Mouse (Mus musculus) midbrain, embryonic 16.5 days (tissue): Measurements from ENCODE around the gene Wdr91. TPM values are rescaled to one million over a fixed set of nuclear protein-coding genes. Genes with fewer than 3 reads are reported as not detected.

Experiments
- ATAC-seq: fragments of 200-750 bp; cut with Nextera tagmentation; 2 replicates; pipeline ENCODE4 v1.8.0; 2017; ENCODE audit warnings: moderate TSS enrichment
- H3K27ac ChIP-seq: fragments of 300-500 bp; sonication (generic); 2 replicates; pipeline ENCODE4 v1.5.1; 2014; ENCODE audit warnings: mild to moderate bottlenecking, low read length, mixed read lengths
- H3K27me3 ChIP-seq: fragments of 300-500 bp; sonication (generic); 2 replicates; pipeline ENCODE4 v1.6.1; 2014; ENCODE audit warnings: low read depth, low read length, mixed read lengths; ENCODE audit not compliant: control insufficient read depth, insufficient read depth
- H3K36me3 ChIP-seq: fragments of 300-500 bp; sonication (generic); 2 replicates; pipeline ENCODE4 v1.6.1; 2014; ENCODE audit warnings: mild to moderate bottlenecking, low read length, moderate library complexity, mixed read lengths; ENCODE audit not compliant: control insufficient read depth, insufficient read depth
- H3K4me1 ChIP-seq: fragments of 300-500 bp; sonication (generic); 2 replicates; pipeline ENCODE4 v1.6.1; 2014; ENCODE audit warnings: mild to moderate bottlenecking, low read length, mixed read lengths; ENCODE audit not compliant: control insufficient read depth, insufficient read depth
- H3K4me2 ChIP-seq: fragments of 300-500 bp; sonication (generic); 2 replicates; pipeline ENCODE4 v1.6.1; 2014; ENCODE audit warnings: mild to moderate bottlenecking, low read length, mixed read lengths
- H3K4me3 ChIP-seq: fragments of 300-500 bp; sonication (generic); 2 replicates; pipeline ENCODE4 v1.5.1; 2014; ENCODE audit warnings: low read depth, mild to moderate bottlenecking, low read length, moderate library complexity, mixed read lengths
- H3K9ac ChIP-seq: fragments of 300-500 bp; sonication (generic); 2 replicates; pipeline ENCODE4 v1.6.1; 2014; ENCODE audit warnings: low read depth, low read length, mixed read lengths
- H3K9me3 ChIP-seq: fragments of 300-500 bp; sonication (generic); replicated peaks from 2 replicates; pipeline ENCODE4 v1.6.1; 2014; ENCODE audit warnings: mild to moderate bottlenecking, low read length, mixed read lengths; ENCODE audit not compliant: control insufficient read depth, poor library complexity, severe bottlenecking
- WGBS: fragments of 180-500 bp; shearing (Covaris S2); extraction: QIAGEN DNeasy Blood & Tissue Kit; methylation state at CpG from one replicate; pipeline ENCODE4 v1.1.7; 2014; 5-methylcytosine and 5-hydroxymethylcytosine counted together
- polyA plus RNA-seq: library from polyadenylated mRNA; unstranded; fragments of >200 nt; fragmentation: Nextera tagmentation; extraction: Ambion mirVana; gene quantifications from 2 replicates; pipeline ENCODE4 v1.2.1, GENCODE M21; 2015

Wdr91 gene
- polyA plus RNA-seq, 1 experiment from 2014 or later, result 15.6 TPM

DNA sequence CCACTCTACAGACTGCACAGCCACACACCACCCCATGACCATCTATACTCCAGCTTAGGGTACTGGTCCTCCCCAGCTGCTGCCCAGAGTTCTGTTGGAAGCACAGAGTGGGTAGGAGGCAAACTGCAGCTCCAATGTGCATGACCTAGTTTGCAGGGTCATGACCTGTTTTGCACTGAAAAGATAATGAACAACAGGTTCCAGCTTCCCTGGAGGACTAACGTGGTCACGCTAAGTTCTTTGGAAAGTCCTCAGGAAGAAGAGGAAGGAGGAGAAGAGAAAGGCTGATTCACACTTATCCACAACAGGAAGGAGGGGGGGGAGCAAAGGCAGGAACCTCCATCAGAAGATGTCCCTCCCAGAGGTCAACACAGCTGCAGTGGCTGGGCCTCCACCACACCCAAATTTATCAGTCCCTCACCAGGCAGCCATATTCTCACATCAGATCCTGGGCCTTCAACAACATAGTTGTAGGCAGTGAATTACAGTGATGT is 3.5 kb downstream of the Wdr91 start:
- no peaks in the 10 kb centered on the region for H3K9me3 ChIP-seq
- H3K4me2 ChIP-seq, result no peak overlapping the region
- H3K27me3 ChIP-seq, result no peaks in the 10 kb centered on the region
- ATAC-seq, result no peak
- no peak overlapping the region for H3K27ac ChIP-seq
- H3K9ac ChIP-seq, result no peak overlapping the region
- peaks cover 11% of the 10 kb centered on the region for H3K4me1 ChIP-seq
- H3K4me3 ChIP-seq, result no peak overlapping the region
- 80% methylated on average over 2 of the region's 2 CpGs for WGBS
- H3K36me3 ChIP-seq, result peaks cover 12% of the 10 kb centered on the region

DNA sequence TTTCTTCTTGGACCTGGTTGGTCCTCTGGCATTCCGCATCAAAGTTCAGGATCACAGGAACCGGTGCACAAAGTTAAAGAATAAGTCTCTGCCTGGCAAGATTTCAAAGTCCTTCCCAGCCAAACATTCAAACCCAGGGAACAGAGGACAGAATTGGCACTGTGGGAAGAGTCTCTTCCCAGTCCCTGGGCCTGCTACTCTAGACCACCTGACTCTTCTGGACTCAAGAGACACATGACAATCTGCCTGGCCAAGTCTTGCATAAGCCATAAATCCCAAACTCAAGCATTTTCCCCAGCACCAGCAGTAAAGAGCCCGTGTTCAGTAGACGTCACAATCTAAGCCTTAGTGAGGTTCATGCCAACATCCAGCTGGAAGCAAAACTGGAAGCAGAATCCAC is 4.0 kb downstream of the Wdr91 start:
- peaks cover 11% of the 10 kb centered on the region for H3K4me1 ChIP-seq
- no peaks in the 10 kb centered on the region for H3K9me3 ChIP-seq
- H3K27me3 ChIP-seq, result no peaks in the 10 kb centered on the region
- 95% methylated on average over 4 of the region's 4 CpGs for WGBS
- H3K36me3 ChIP-seq, result peaks cover 12% of the 10 kb centered on the region
- H3K4me3 ChIP-seq, result no peak overlapping the region
- H3K9ac ChIP-seq, result no peak overlapping the region
- no peak for ATAC-seq
- no peak overlapping the region for H3K4me2 ChIP-seq
- no peak overlapping the region for H3K27ac ChIP-seq

GRCm38 (mm10) chr6:34906125-34906524 is 4.6 kb downstream of the Wdr91 start:
- Histone ChIP-seq H3K9ac (no peak overlapping the region), H3K9me3 (no peaks in the 10 kb centered on the region), H3K27me3 (no peaks in the 10 kb centered on the region), H3K4me2 (no peak overlapping the region), H3K4me1 (peaks cover 11% of the 10 kb centered on the region), H3K36me3 (peaks cover 16% of the 10 kb centered on the region), H3K27ac (no peak overlapping the region), H3K4me3 (no peak overlapping the region)
- WGBS, result 88% methylated on average over 2 of the region's 2 CpGs
- no peak for ATAC-seq

DNA sequence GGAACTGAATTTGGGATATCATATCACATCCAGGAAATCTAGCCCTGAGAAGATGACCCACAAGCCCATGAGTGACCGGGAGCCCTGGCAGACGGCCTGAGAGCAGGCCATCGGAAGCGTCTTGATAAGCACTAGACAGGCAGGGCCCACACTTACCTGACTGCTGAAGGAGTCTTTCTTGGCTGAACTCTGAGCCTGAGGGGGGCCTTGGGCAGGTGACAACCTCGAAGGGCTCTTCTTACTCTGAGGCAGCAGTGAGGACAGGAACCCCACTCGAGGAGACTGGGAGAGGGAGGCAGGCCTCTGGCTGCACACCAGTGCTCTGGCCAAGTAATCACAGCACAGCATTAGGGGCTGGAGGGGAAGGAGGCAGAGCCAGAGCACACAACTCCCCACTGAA is 6.3 kb downstream of the Wdr91 start:
- Histone ChIP-seq H3K9ac (no peak overlapping the region), H3K4me1 (peaks cover 4% of the 10 kb centered on the region), H3K9me3 (no peaks in the 10 kb centered on the region), H3K27me3 (no peaks in the 10 kb centered on the region), H3K36me3 (peaks cover 16% of the 10 kb centered on the region), H3K4me2 (no peak overlapping the region), H3K4me3 (no peak overlapping the region), H3K27ac (no peak overlapping the region)
- no peak for ATAC-seq
- 91% methylated on average over 6 of the region's 6 CpGs for WGBS

DNA sequence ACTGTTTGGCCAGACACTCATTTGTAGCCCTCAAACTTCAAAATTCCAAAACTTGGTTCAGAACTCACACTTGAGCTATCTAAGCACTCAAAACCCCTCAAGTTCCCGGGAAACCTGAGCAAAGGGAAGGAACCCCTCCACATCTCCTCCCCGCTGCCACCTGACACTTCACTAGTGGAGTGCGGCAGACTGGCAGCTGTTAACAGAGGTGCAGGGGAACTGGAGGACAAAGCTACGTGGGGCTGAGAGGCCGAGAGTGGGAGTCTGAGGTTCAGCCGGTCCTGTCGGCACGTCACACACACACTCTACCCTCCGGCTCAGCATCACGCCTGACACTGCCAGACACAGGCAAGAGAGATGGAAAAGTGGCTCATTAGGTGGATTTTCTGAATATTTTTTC is 6.8 kb downstream of the Wdr91 start:
- no peak overlapping the region for H3K4me3 ChIP-seq
- H3K27ac ChIP-seq, result no peak overlapping the region
- no peaks in the 10 kb centered on the region for H3K4me1 ChIP-seq
- H3K36me3 ChIP-seq, result peaks cover 16% of the 10 kb centered on the region
- H3K9me3 ChIP-seq, result no peaks in the 10 kb centered on the region
- no peak overlapping the region for H3K4me2 ChIP-seq
- 90% methylated on average over 10 of the region's 10 CpGs for WGBS
- H3K27me3 ChIP-seq, result no peaks in the 10 kb centered on the region
- no peak for ATAC-seq
- H3K9ac ChIP-seq, result no peak overlapping the region

DNA sequence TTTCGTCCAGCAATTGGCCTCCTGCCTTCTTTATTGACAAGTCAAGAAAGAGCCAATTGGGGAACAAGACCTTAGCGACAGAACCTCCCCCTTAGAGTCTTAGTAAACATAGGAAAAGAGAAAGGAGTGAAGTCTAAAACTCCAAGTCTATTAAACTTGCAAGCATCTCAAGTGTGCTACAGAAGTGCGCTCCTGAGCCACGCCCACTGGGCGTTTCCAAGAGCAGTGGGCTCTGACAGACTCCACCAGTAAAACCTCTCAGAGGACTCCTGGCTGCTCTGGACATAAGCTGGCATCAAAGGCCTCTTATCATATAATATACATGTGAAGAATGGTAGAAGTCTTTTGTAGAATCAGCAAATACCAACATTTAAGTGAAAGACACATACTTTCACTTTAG is 7.2 kb downstream of the Wdr91 start:
- Histone ChIP-seq H3K27me3 (no peaks in the 10 kb centered on the region), H3K4me3 (no peak overlapping the region), H3K4me1 (no peaks in the 10 kb centered on the region), H3K27ac (no peak overlapping the region), H3K9ac (no peak overlapping the region), H3K9me3 (no peaks in the 10 kb centered on the region), H3K4me2 (no peak overlapping the region), H3K36me3 (peaks cover 16% of the 10 kb centered on the region)
- no peak for ATAC-seq
- 82% methylated on average over 5 of the region's 5 CpGs for WGBS

GRCm38 (mm10) chr6:34902578-34902977 is 8.1 kb downstream of the Wdr91 start:
- Histone ChIP-seq H3K27me3 (no peaks in the 10 kb centered on the region), H3K4me3 (no peak overlapping the region), H3K27ac (no peak overlapping the region), H3K9ac (no peak overlapping the region), H3K9me3 (no peaks in the 10 kb centered on the region), H3K36me3 (peaks cover 20% of the 10 kb centered on the region), H3K4me2 (no peak overlapping the region), H3K4me1 (no peaks in the 10 kb centered on the region)
- no peak for ATAC-seq
- 92% methylated on average over 7 of the region's 7 CpGs for WGBS

GRCm38 (mm10) chr6:34901911-34902444 is 8.7 kb downstream of the Wdr91 start:
- H3K4me2 ChIP-seq, result no peak overlapping the region
- H3K9me3 ChIP-seq, result no peaks in the 10 kb centered on the region
- no peak overlapping the region for H3K27ac ChIP-seq
- no peaks in the 10 kb centered on the region for H3K4me1 ChIP-seq
- ATAC-seq, result no peak
- peaks cover 20% of the 10 kb centered on the region for H3K36me3 ChIP-seq
- no peak overlapping the region for H3K9ac ChIP-seq
- 67% methylated on average over 9 of the region's 9 CpGs for WGBS
- H3K4me3 ChIP-seq, result no peak overlapping the region
- H3K27me3 ChIP-seq, result no peaks in the 10 kb centered on the region

- H3K4me2 ChIP-seq, result no peak overlapping the region
- WGBS, result 72% methylated on average over 2 of the region's 2 CpGs
- H3K4me3 ChIP-seq, result no peak overlapping the region
- H3K9ac ChIP-seq, result no peak overlapping the region
- H3K4me1 ChIP-seq, result no peaks in the 10 kb centered on the region
- ATAC-seq, result no peak
- no peak overlapping the region for H3K27ac ChIP-seq
- H3K9me3 ChIP-seq, result no peaks in the 10 kb centered on the region
- H3K27me3 ChIP-seq, result no peaks in the 10 kb centered on the region
- H3K36me3 ChIP-seq, result peaks cover 20% of the 10 kb centered on the region
Measured at GRCm38 (mm10) chr6:34900990-34901389, 9.7 kb downstream of the Wdr91 start.
